Comparison of ENCODE assay signal across 29 mouse cellular contexts in genomic region chr16:36543091-36543490, GRCm38 (mm10). TPM values are rescaled to one million over a fixed set of nuclear protein-coding genes. Genes with fewer than 3 reads are reported as not detected.
A peak's percentile ranks its signal among the peaks of the same experiment; 100 is the strongest.
DNase-seq lines count a peak whose midpoint lies in the region; ATAC-seq lines count a peak whose summit lies in the region.
"Had no signal": no experiment of that assay in that cellular context is flagged by ENCODE, and none has a peak within 500 bp of the region (broad histone marks: within the 10 kb centered on the region; RNA-seq: fewer than 3 reads in every experiment).

No protein-coding gene starts in this region.

- H3K27me3 ChIP-seq in kidney, embryonic 15.5 days, result no peaks in the 10 kb centered on the region
- H3K27me3 ChIP-seq: embryonic facial prominence, embryonic 13.5 days; liver, embryonic 12.5 days; megakaryocyte, embryonic 14.5 days; midbrain, embryonic 12.5 days; stomach, embryonic 15.5 days had no signal

- no peaks in the 10 kb centered on the region for H3K9me3 ChIP-seq in kidney, embryonic 15.5 days (replicated peaks)
- H3K9me3 ChIP-seq: embryonic facial prominence, embryonic 13.5 days; liver, embryonic 12.5 days; megakaryocyte, embryonic 14.5 days; midbrain, embryonic 12.5 days; stomach, embryonic 15.5 days had no signal

- peak; percentile 38; the same call in 1 of the 2 replicates for ATAC-seq in kidney, embryonic 15.5 days (replicated peaks; ENCODE audit: low FRiP score)
- ATAC-seq: hindbrain, embryonic 16.5 days; liver, embryonic 12.5 days; lung, postnatal 0 days had no signal

- WGBS in kidney, embryonic 15.5 days, result 60% methylated on average over 3 of the region's 3 CpGs

- H3K9ac ChIP-seq in kidney, embryonic 15.5 days, result no peak overlapping the region
- H3K9ac ChIP-seq: embryonic facial prominence, embryonic 13.5 days; liver, embryonic 12.5 days; midbrain, embryonic 12.5 days; stomach, embryonic 15.5 days had no signal

- H3K4me3 ChIP-seq in kidney, embryonic 15.5 days (replicated peaks), result no peak overlapping the region
- H3K4me3 ChIP-seq: embryonic facial prominence, embryonic 13.5 days; erythroblast, embryonic 14.5 days; liver, embryonic 12.5 days; megakaryocyte, embryonic 14.5 days; midbrain, embryonic 12.5 days; stomach, embryonic 15.5 days had no signal

- DNase-seq in kidney, adult 11 months, result peak; percentile 85
- peak; percentile 76 for DNase-seq in kidney, adult 18-20 months
- DNase-seq in kidney, postnatal 25 days, result peak; percentile 59 to 84
- DNase-seq in ovary, postnatal 14 days (ENCODE audit: low spot score), result no peak
- DNase-seq in embryo, embryonic 11 days, result no peak
- no peak for DNase-seq in adrenal gland, adult 18-20 months (ENCODE audit: low spot score in 2 of 2)
- DNase-seq: adrenal gland, postnatal 10 days; B cell, adult 2 months; cerebellum, adult 11 months; cerebellum, adult 9-10 months; gastrocnemius, postnatal 10 days; lung, adult 18-20 months; lung, postnatal 4 days; right cerebral cortex, postnatal 25 days; thymus, postnatal 25 days had no signal

- H3K4me2 ChIP-seq in kidney, embryonic 15.5 days, result no peak overlapping the region
- H3K4me2 ChIP-seq: embryonic facial prominence, embryonic 13.5 days; liver, embryonic 12.5 days; midbrain, embryonic 12.5 days; stomach, embryonic 15.5 days had no signal

- H3K4me1 ChIP-seq in kidney, embryonic 15.5 days, result no peaks in the 10 kb centered on the region
- H3K4me1 ChIP-seq: embryonic facial prominence, embryonic 13.5 days; liver, embryonic 12.5 days; megakaryocyte, embryonic 14.5 days; midbrain, embryonic 12.5 days; stomach, embryonic 15.5 days had no signal

- H3K36me3 ChIP-seq in kidney, embryonic 15.5 days, result no peaks in the 10 kb centered on the region
- H3K36me3 ChIP-seq: embryonic facial prominence, embryonic 13.5 days; liver, embryonic 12.5 days; midbrain, embryonic 12.5 days; stomach, embryonic 15.5 days had no signal

- H3K27ac ChIP-seq in kidney, embryonic 15.5 days, result no peak overlapping the region
- H3K27ac ChIP-seq: embryonic facial prominence, embryonic 13.5 days; liver, embryonic 12.5 days; midbrain, embryonic 12.5 days; stomach, embryonic 15.5 days had no signal

RNA-seq across cellular contexts. Expression of gene Casr, which starts 18.9 kb away (rescaled TPM):
- polyA plus RNA-seq in kidney, embryonic 15.5 days (2015; fragmentation: Nextera tagmentation; extraction: Ambion mirVana), result 0.58 and 0.64 TPM in 2 replicates
- not detected for total RNA-seq in adrenal gland, adult 18-20 months (2021)
- total RNA-seq: heart, postnatal 25 days; monocyte, adult 5-6 weeks had no signal
- polyA plus RNA-seq: erythroblast, embryonic 14.5 days; heart, embryonic 14.5 days; hindbrain, embryonic 11.5 days; liver, embryonic 12.5 days; neural tube, embryonic 14.5 days had no signal

Comparison
In these comparisons a context has a peak if more than half of its experiments do, and no peak if none do; other contexts are left out.
1. DNase-seq: peak in kidney, adult 11 months (single experiment), kidney, adult 18-20 months (single experiment) and kidney, postnatal 25 days (2 of 2); none in ovary, postnatal 14 days (single experiment), embryo, embryonic 11 days (single experiment) and adrenal gland, adult 18-20 months (0 of 2).